Mouse (Mus musculus): ENCODE data around the gene Lcat.

DNA sequence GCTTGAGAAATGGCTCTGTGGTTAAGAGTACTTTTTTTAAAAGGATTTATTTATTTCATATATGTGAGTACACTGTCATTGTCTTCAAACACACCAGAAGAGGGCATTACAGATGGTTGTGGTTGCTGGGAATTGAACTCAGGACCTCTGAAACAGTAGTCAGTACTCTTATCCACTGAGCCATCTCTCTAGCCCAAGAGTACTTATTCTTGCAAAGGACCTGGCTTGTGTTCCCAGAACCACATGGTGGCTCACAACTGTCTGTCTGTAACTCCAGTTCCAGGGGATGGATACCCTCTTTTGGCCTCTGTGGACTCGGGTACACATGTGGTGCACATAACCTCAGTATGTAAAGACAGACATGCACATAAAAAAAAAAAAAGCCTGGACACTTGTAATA lies 26.2 kb upstream of the Lcat start:
- no peak for TF ChIP-seq CTCF (IDR thresholded peaks at IDR 0.05; ENCODE audit: low read depth, low read length)
- no peak for TF ChIP-seq POLR2A (IDR thresholded peaks at IDR 0.05; ENCODE audit: borderline replicate concordance, low read depth, low read length)
